Mouse (Mus musculus) CH12.LX (cell line): ENCODE measurements around the gene Rhof. TPM values are rescaled to one million over a fixed set of nuclear protein-coding genes. Genes with fewer than 3 reads are reported as not detected.

Experiments
- DNase-seq: peaks from one replicate; pipeline ENCODE4 v3.0.0-alpha.2; 2013; ENCODE audit errors: extremely low read depth
- H3K27ac ChIP-seq: 2 replicates; pipeline ENCODE4 v1.5.1; 2012; ENCODE audit warnings: low read depth, mild to moderate bottlenecking, control low read depth, moderate library complexity; ENCODE audit not compliant: insufficient read depth
- H3K27me3 ChIP-seq: replicated peaks from 2 replicates; pipeline ENCODE3; 2012; ENCODE audit warnings: inconsistent platforms
- H3K36me3 ChIP-seq, 2 experiments: replicated peaks in 1 of 2; 2 replicates each; pipeline versions ENCODE3 to v1.6.1; 2012; ENCODE audit warnings: inconsistent platforms in 1 of 2, low read length in 1 of 2, mild to moderate bottlenecking in 1 of 2, mixed read lengths in 1 of 2, moderate library complexity in 1 of 2; ENCODE audit not compliant: control insufficient read depth in 1 of 2, insufficient read depth in 1 of 2
- H3K4me1 ChIP-seq, 2 experiments: 2 replicates each; pipeline ENCODE4 v1.6.1; 2012; ENCODE audit warnings: inconsistent platforms in 1 of 2, moderate library complexity in 1 of 2; ENCODE audit not compliant: insufficient read depth in 2 of 2, control insufficient read depth in 1 of 2
- H3K4me2 ChIP-seq: 2 replicates; pipeline ENCODE4 v1.6.1; 2012; ENCODE audit warnings: low read depth, mild to moderate bottlenecking, control low read depth; ENCODE audit not compliant: poor library complexity, insufficient read depth, severe bottlenecking
- H3K4me3 ChIP-seq, 3 experiments: fragments of 150-350 bp in 1 of 3; sonication (generic) in 1 of 3; replicated peaks in 1 of 3; 2 replicates each; pipeline versions ENCODE3 to v1.5.1; 2011 to 2012; ENCODE audit warnings: low read depth in 2 of 3, low read length in 2 of 3, mild to moderate bottlenecking in 2 of 3, moderate library complexity in 2 of 3, control low read depth in 1 of 3, improper control_type of control experiment in 1 of 3, inconsistent platforms in 1 of 3, mixed read lengths in 1 of 3; ENCODE audit not compliant: poor library complexity in 1 of 3
- H3K79me2 ChIP-seq: replicated peaks from 2 replicates; pipeline ENCODE4 v1.6.1; 2012; ENCODE audit warnings: mild to moderate bottlenecking, moderate library complexity; ENCODE audit not compliant: control insufficient read depth, poor library complexity, insufficient read depth, severe bottlenecking; ENCODE audit errors: extremely low read depth
- H3K9ac ChIP-seq: 2 replicates; pipeline ENCODE4 v1.6.1; 2012; ENCODE audit warnings: low read depth, mild to moderate bottlenecking, control low read depth, moderate library complexity; ENCODE audit not compliant: insufficient read depth
- H3K9me3 ChIP-seq: replicated peaks from 2 replicates; pipeline ENCODE3; 2012; ENCODE audit warnings: low read length, inconsistent platforms, mixed read lengths
- BHLHE40 ChIP-seq: IDR thresholded peaks from 2 replicates; pipeline ENCODE4 v1.6.1; 2011; ENCODE audit warnings: mild to moderate bottlenecking, low read depth, low read length, improper control_type of control experiment
- CHD2 ChIP-seq: IDR thresholded peaks from 2 replicates; pipeline ENCODE4 v1.6.1; 2011; ENCODE audit warnings: low read length, improper control_type of control experiment
- ETS1 ChIP-seq: conservative IDR thresholded peaks from 2 replicates; pipeline ENCODE4 v1.6.1; 2012; ENCODE audit warnings: low read depth, mild to moderate bottlenecking, inconsistent platforms, low read length, improper control_type of control experiment, moderate library complexity
- GABPA ChIP-seq: IDR thresholded peaks from 2 replicates; pipeline ENCODE4 v1.6.1; 2012; ENCODE audit warnings: low read depth, low read length, improper control_type of control experiment, inconsistent platforms; ENCODE audit not compliant: insufficient replicate concordance
- JUN ChIP-seq: IDR thresholded peaks from 2 replicates; pipeline ENCODE4 v1.6.1; 2011; ENCODE audit warnings: low read depth, mild to moderate bottlenecking, low read length, improper control_type of control experiment, moderate library complexity; ENCODE audit not compliant: insufficient read depth
- JUND ChIP-seq: conservative IDR thresholded peaks from 2 replicates; pipeline ENCODE4 v1.6.1; 2011; ENCODE audit warnings: low read depth, low read length, improper control_type of control experiment
- MAFK ChIP-seq: IDR thresholded peaks from 2 replicates; pipeline ENCODE4 v1.6.1; 2011; ENCODE audit warnings: low read length, improper control_type of control experiment; ENCODE audit not compliant: insufficient replicate concordance
- MAX ChIP-seq: IDR thresholded peaks from 2 replicates; pipeline ENCODE4 v1.6.1; 2011; ENCODE audit warnings: low read length, improper control_type of control experiment
- MXI1 ChIP-seq: IDR thresholded peaks from 2 replicates; pipeline ENCODE4 v1.6.1; 2011; ENCODE audit warnings: mild to moderate bottlenecking, low read depth, low read length, improper control_type of control experiment
- MYC ChIP-seq: IDR thresholded peaks from 2 replicates; pipeline ENCODE4 v1.6.1; 2011; ENCODE audit warnings: low read depth, mild to moderate bottlenecking, improper control_type of control experiment, low read length
- PAX5 ChIP-seq: IDR thresholded peaks from 2 replicates; pipeline ENCODE4 v1.6.1; 2012; ENCODE audit warnings: low read length, inconsistent platforms, mixed read lengths
- POLR2A ChIP-seq: IDR thresholded peaks from 2 replicates; pipeline ENCODE4 v1.6.1; 2011; ENCODE audit warnings: low read depth, mild to moderate bottlenecking, improper control_type of control experiment, low read length
- RCOR1 ChIP-seq: conservative IDR thresholded peaks from 2 replicates; pipeline ENCODE4 v1.6.1; 2012; ENCODE audit warnings: low read depth, mild to moderate bottlenecking, inconsistent platforms, low read length, improper control_type of control experiment
- SIN3A ChIP-seq: IDR thresholded peaks from 2 replicates; pipeline ENCODE4 v1.6.1; 2012; ENCODE audit warnings: low read length, improper control_type of control experiment, inconsistent platforms
- TBP ChIP-seq: conservative IDR thresholded peaks from 2 replicates; pipeline ENCODE4 v1.6.1; 2011; ENCODE audit warnings: low read depth, low read length, improper control_type of control experiment
- TCF12 ChIP-seq: IDR thresholded peaks from 2 replicates; pipeline ENCODE4 v1.6.1; 2014; ENCODE audit warnings: low read depth, mild to moderate bottlenecking, inconsistent platforms, low read length, improper control_type of control experiment
- UBTF ChIP-seq: IDR thresholded peaks from 2 replicates; pipeline ENCODE4 v1.6.1; 2012; ENCODE audit warnings: low read depth, mild to moderate bottlenecking, inconsistent platforms, low read length, improper control_type of control experiment, moderate library complexity
- USF1 ChIP-seq: IDR thresholded peaks from 2 replicates; pipeline ENCODE4 v1.6.1; 2014; ENCODE audit warnings: low read depth, mild to moderate bottlenecking, inconsistent platforms, low read length, improper control_type of control experiment
- USF2 ChIP-seq: conservative IDR thresholded peaks from 2 replicates; pipeline ENCODE4 v1.6.1; 2011; ENCODE audit warnings: low read depth, low read length, improper control_type of control experiment
- ZMIZ1 ChIP-seq: IDR thresholded peaks from 2 replicates; pipeline ENCODE4 v1.6.1; 2012; ENCODE audit warnings: low read depth, mild to moderate bottlenecking, inconsistent platforms, low read length, improper control_type of control experiment
- ZNF384 ChIP-seq: IDR thresholded peaks from 2 replicates; pipeline ENCODE4 v1.6.1; 2012; ENCODE audit warnings: low read depth, low read length, improper control_type of control experiment, inconsistent platforms
- dilution Hi-C: fragments of 300-500 bp; cut with MboI; formaldehyde crosslinking; loops from 2 replicates; pipeline ENCODE4 v1.14.3; 2020; ENCODE audit warnings: low sequenced_read_pairs; ENCODE audit not compliant: extremely low pct_unique_long_range_greater_than_20kb, extremely low pct_ligation_motif_present
- in situ Hi-C: fragments of 300-500 bp; cut with MboI; formaldehyde crosslinking; loops from 3 replicates; pipeline ENCODE4 v1.14.3; 2019; ENCODE audit warnings: low sequenced_read_pairs, low pct_ligation_motif_present, low pct_unique_long_range_greater_than_20kb, mixed read lengths
- polyA plus RNA-seq: library from polyadenylated mRNA; unstranded; fragments of >175 nt; gene quantifications from 2 replicates; pipeline ENCODE4 v1.2.1, GENCODE M21; 2012; ENCODE audit warnings: low read depth; ENCODE audit not compliant: insufficient read length
- total RNA-seq, 2 experiments: library from RNA; depleted of rRNA; stranded (reverse); fragments of 300-350 nt in 1 of 2; fragments of >200 nt in 1 of 2; gene quantifications; 2 replicates each; pipeline ENCODE4 v1.2.3; 2012 to 2014

Gene Rhof
- total and polyA plus RNA-seq, 3 experiments: 33.6 to 56.9 (median 45.4) TPM

- peaks cover 31 to 49% of the 10 kb centered on the region in 2 experiments for H3K36me3 ChIP-seq
- in situ Hi-C loops (no loop called here), dilution Hi-C loops (no loop called here)
- H3K9ac ChIP-seq: peak overlapping the region; percentile 100
- 0 out of 2 replicates have a peak overlapping the region, but pooled peaks have one; percentile 10 for H3K27ac ChIP-seq
- TF ChIP-seq MXI1: peak; percentile 98
- peak; percentile 75 for TF ChIP-seq SIN3A
- TF ChIP-seq RCOR1: no peak
- no peak for TF ChIP-seq JUN
- TF ChIP-seq BHLHE40: peak; percentile 28; the same call in 1 of the 2 replicates
- TF ChIP-seq USF1: peak; percentile 42; the same call in 1 of the 2 replicates
- TF ChIP-seq MAX: peak; percentile 73; the same call in 1 of the 2 replicates
- no peak for TF ChIP-seq POLR2A
- no peak for TF ChIP-seq TBP
- TF ChIP-seq USF2: no peak
- no peak for TF ChIP-seq JUND
- TF ChIP-seq ETS1: peak; percentile 13; the same call in 1 of the 2 replicates
- TF ChIP-seq MYC: 0 out of 2 replicates have a peak, but pooled peaks have one; percentile 24
- no peak for TF ChIP-seq MAFK
- TF ChIP-seq PAX5: no peak
- TF ChIP-seq GABPA: no peak
- no peak for TF ChIP-seq ZNF384
- no peak for TF ChIP-seq ZMIZ1
- TF ChIP-seq CHD2: peak; percentile 28; the same call in 1 of the 2 replicates
- peak; percentile 30; the same call in 1 of the 2 replicates for TF ChIP-seq TCF12
- no peak for TF ChIP-seq UBTF
- H3K4me2 ChIP-seq: peak overlapping the region; percentile 98
- H3K9me3 ChIP-seq: no peaks in the 10 kb centered on the region
- H3K27me3 ChIP-seq: no peaks in the 10 kb centered on the region
- H3K4me1 ChIP-seq: peaks cover 0 to 38% of the 10 kb centered on the region in 2 experiments; a peak in 2 of 4 replicates
- H3K79me2 ChIP-seq: peaks cover 63% of the 10 kb centered on the region
- H3K4me3 ChIP-seq: peak overlapping the region; percentile 47 to 76 (median 76)
- DNase-seq: no peak
Observed at GRCm38 (mm10) chr5:123143971-123144745, 11.7 kb upstream of the Rhof start.
